Mouse (Mus musculus): ENCODE data around the gene Gm20662.

- TF ChIP-seq CTCF (IDR thresholded peaks at IDR 0.05; ENCODE audit: low read depth), result no peak
- TF ChIP-seq EP300 (optimal IDR thresholded peaks at IDR 0.05), result no peak
Observed at GRCm38 (mm10) chr9:107975399-107976386, 20.5 kb upstream of the Gm20662 start, which contains the start of gene Uba7.

All from stomach, postnatal 0 days (tissue).